Mouse (Mus musculus) G1E-ER4 (cell line): ENCODE results near the gene Olfr722. TPM values are rescaled to one million over a fixed set of nuclear protein-coding genes. Genes with fewer than 3 reads are reported as not detected.
"Not testable (repeated sequence)": the region's sequence is repeated elsewhere in the genome, so short reads cannot be mapped to it uniquely, and the experiment has no call there.

Experiments
- GATA1 ChIP-seq: IDR thresholded peaks from one replicate; pipeline ENCODE4 v1.8.0; 2012; ENCODE audit warnings: low read length, inconsistent platforms
- polyA plus RNA-seq: library from polyadenylated mRNA; stranded (reverse); fragments of >175 nt; gene quantifications from 2 replicates; pipeline ENCODE4 v1.2.3, GENCODE M21; 2012

Gene Olfr722
- not detected in 2 replicates for polyA plus RNA-seq

DNA sequence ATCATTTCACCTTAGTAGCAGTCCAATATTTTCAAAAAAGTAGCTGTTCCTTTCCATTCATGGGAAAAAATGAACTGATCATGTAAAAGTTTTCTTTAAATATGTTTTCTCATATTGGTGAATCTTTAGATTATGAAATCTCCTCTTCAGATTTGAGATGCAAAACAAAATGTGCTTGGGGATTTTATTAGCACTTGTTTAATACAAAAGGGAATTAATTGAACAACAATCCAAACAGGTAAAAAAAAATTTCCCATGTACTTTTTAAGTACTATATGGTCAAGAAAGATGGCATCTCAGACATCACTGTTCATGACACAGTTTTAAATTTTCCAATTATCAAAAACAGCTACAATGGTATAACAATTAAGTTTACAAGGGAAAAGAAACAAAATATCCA lies at the start of gene Olfr722:
Gene Olfr722, minus strand, starts transcription at position 101 of the 400 bp plus-strand sequence.
- no peak for TF ChIP-seq GATA1

DNA sequence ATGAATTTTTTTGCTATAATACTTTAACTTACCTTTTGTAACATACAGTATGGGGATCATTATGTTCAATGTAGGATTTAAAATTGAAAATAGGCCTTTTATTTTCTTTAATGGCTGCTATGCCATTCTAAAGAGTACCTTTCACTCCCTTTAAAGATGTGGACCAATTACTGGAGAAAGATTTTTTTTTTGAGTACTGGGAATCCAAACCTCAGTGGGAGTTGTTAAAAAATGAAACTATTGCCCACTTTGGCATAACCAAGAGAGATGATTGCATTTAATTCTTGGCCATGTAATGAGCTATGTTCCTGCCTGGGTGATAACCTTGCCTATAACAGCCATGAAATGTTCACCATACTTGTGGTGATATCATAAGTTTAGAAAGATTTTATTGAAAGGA lies 29.9 kb upstream of the Olfr722 start, which contains the start of gene Olfr723:
Gene Olfr723, minus strand, starts transcription at position 101 of the 400 bp plus-strand sequence.
- not testable (repeated sequence) for TF ChIP-seq GATA1

DNA sequence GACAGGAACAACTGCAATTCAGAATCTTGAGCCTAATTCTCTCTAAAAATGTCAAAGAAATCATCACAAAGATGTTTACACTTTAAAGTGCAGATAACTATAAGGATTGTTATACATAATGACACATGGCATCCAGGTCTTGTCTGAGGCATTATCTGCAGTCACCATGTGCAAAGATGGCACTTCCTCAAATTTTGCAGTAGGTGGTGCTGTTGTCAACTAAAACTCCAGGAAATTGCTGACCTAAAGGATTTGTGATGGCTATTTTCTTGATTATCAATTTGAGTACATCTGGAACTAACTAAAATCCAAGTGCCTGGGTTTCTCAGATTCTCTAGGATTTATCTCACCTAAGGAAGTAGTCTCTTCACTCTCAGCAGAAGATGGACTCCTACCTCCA lies 41.4 kb downstream of the Olfr722 start:
- TF ChIP-seq GATA1 = no peak

Other genes with a start within 250 kb of the Olfr722 start
- gene Armh4, start 118.6 kb downstream of the Olfr722 start, polyA plus RNA-seq = not detected in 2 replicates
- gene Olfr723, start 29.8 kb upstream of the Olfr722 start, polyA plus RNA-seq = not detected in 2 replicates
- not detected in 2 replicates for gene Olfr724, start 61.3 kb upstream of the Olfr722 start, polyA plus RNA-seq
- gene Olfr725, start 138.4 kb upstream of the Olfr722 start, polyA plus RNA-seq = not detected in 2 replicates
- gene Olfr726, start 189.0 kb upstream of the Olfr722 start, polyA plus RNA-seq = not detected in 2 replicates
- gene Olfr727, start 221.2 kb upstream of the Olfr722 start, polyA plus RNA-seq = not detected in 2 replicates
- gene Olfr728, start 240.7 kb upstream of the Olfr722 start, polyA plus RNA-seq = not detected in 2 replicates